Mouse (Mus musculus) ES-Bruce4 (cell line): ENCODE measurements around the gene Eva1b.

Experiments used
- CTCF ChIP-seq: IDR thresholded peaks from one replicate; pipeline ENCODE4 v1.8.1; 2011; ENCODE audit warnings: low read depth, low read length
- EP300 ChIP-seq: IDR thresholded peaks from 2 replicates; pipeline ENCODE4 v1.6.1; 2011; ENCODE audit warnings: low read depth, low read length; ENCODE audit not compliant: insufficient read depth
- POLR2A ChIP-seq: IDR thresholded peaks from one replicate; pipeline ENCODE4 v1.8.1; 2011; ENCODE audit warnings: low read length; ENCODE audit not compliant: insufficient read depth

DNA sequence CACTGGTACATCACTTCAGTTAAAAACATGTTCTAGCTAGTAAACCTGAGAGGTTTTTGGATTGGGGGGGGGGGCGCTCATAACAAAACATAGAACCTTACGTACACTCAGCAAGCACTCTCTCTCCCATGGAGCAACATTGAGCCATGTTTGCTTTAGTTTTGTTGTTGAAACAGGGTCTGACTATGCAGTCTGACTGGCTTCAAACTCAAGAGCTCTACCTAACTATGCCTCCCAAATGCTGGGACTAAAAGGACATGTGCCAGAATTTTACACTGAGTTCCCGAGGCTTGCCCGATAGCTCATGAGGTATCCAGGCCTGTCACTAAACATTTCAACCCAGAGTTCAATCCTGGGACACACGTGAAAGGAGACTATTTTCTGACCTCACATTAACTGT is 35.5 kb downstream of the Eva1b start:
- TF ChIP-seq CTCF (no peak), POLR2A (no peak), EP300 (no peak)
